Mouse (Mus musculus) heart, embryonic 10.5 days (tissue): ENCODE data around the gene S1pr1. TPM values are rescaled to one million over a fixed set of nuclear protein-coding genes. Genes with fewer than 3 reads are reported as not detected.
A peak's percentile ranks its signal among the peaks of the same experiment; 100 is the strongest.

Source experiments
- DNase-seq: peaks from one replicate; pipeline ENCODE4 v3.0.0-alpha.2; 2017; ENCODE audit warnings: low spot score
- H3K27ac ChIP-seq: fragments of 300-500 bp; sonication (generic); 2 replicates; pipeline ENCODE4 v1.5.1; 2016; ENCODE audit warnings: mild to moderate bottlenecking
- H3K27me3 ChIP-seq: fragments of 300-500 bp; sonication (generic); 2 replicates; pipeline ENCODE4 v1.6.1; 2016; ENCODE audit warnings: mild to moderate bottlenecking; ENCODE audit not compliant: poor library complexity, insufficient read depth, severe bottlenecking
- H3K36me3 ChIP-seq: fragments of 300-500 bp; sonication (generic); 2 replicates; pipeline ENCODE4 v1.6.1; 2016; ENCODE audit warnings: mild to moderate bottlenecking, moderate library complexity
- H3K4me1 ChIP-seq: fragments of 300-500 bp; sonication (generic); 2 replicates; pipeline ENCODE4 v1.6.1; 2016; ENCODE audit warnings: mild to moderate bottlenecking
- H3K4me3 ChIP-seq: fragments of 300-500 bp; sonication (generic); 2 replicates; pipeline ENCODE4 v1.5.1; 2016; ENCODE audit warnings: mild to moderate bottlenecking, moderate library complexity
- H3K9me3 ChIP-seq: fragments of 300-500 bp; sonication (generic); 2 replicates; pipeline ENCODE4 v1.6.1; 2016; ENCODE audit warnings: mild to moderate bottlenecking, moderate library complexity
- WGBS: fragments of 180-500 bp; shearing (Covaris S2); methylation state at CpG from one replicate; pipeline ENCODE4 v1.1.7; 2016; 5-methylcytosine and 5-hydroxymethylcytosine counted together
- polyA plus RNA-seq: library from polyadenylated mRNA; unstranded; fragments of >200 nt; fragmentation: Nextera tagmentation; extraction: Ambion mirVana; gene quantifications from 2 replicates; pipeline ENCODE4 v1.2.1, GENCODE M21; 2016

Gene S1pr1
- polyA plus RNA-seq, 1 experiment from 2014 or later: 48.7 TPM

GRCm38 (mm10) chr3:115709118-115709574 lies 5.7 kb downstream of the S1pr1 start:
- Histone ChIP-seq H3K4me1 (peaks cover 16% of the 10 kb centered on the region), H3K27ac (peak overlapping the region; percentile 47; the same call in 1 of the 2 replicates), H3K27me3 (no peaks in the 10 kb centered on the region), H3K4me3 (no peak overlapping the region), H3K9me3 (no peaks in the 10 kb centered on the region), H3K36me3 (peaks cover 48% of the 10 kb centered on the region)
- peak; percentile 74 for DNase-seq
- 63% methylated on average over 6 of the region's 6 CpGs for WGBS

DNA sequence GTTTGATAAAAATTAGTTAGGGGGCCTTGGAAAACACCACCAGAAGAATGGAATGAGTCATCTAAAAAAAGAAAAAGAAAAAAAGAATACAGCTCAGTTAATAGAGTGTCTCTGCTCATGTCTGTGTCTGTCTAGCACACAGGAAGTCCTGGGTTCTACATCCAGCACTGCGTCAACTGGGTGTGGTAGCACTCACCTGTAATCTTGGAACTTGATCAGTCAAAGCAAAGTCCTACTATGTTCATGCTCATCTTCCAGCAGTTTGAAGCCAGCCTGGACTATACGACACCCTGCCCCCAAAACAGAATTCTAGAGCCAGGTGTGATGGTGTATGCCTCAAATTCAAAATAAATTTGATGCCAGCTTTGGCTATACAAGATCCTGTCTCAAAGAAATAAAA lies 8.1 kb downstream of the S1pr1 start:
- no peaks in the 10 kb centered on the region for H3K9me3 ChIP-seq
- H3K36me3 ChIP-seq: peaks cover 51% of the 10 kb centered on the region
- peaks cover 7% of the 10 kb centered on the region; the same call in 1 of the 2 replicates for H3K4me1 ChIP-seq
- 95% methylated on average over 2 of the region's 2 CpGs for WGBS
- H3K27ac ChIP-seq: no peak overlapping the region
- H3K27me3 ChIP-seq: no peaks in the 10 kb centered on the region
- DNase-seq: no peak
- no peak overlapping the region for H3K4me3 ChIP-seq

DNA sequence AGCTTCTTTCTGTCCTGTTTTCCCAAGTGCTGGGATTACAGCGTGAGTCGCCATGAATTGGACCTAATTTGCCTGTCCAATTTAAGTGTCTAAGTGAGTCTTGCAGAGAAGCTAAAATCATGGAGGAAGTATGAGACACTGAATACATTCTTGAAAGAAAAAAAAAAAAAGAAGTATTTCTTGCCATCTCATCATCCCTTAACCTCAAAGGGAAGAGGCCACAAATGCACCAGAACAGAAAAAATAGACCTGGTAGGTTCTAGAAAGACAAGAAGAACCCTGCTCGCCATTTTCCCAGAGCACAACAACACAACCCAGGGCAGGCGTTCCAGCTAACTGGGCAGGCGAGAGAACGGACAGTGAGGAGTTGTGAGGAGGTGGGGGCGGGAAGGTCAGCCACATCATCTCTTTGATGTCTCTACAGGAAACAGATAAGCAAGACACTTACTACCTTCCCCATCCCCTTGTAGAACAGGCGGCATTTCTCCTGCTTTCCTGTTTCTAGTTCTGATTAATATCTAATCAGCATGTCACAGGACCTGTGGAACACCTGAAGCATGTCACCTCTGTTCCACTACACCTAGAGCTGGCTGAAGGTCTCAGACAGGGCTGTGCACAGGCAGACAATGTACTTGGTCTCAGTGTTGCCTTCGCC lies 10.5 kb downstream of the S1pr1 start:
- no peaks in the 10 kb centered on the region; the same call in 1 of the 2 replicates for H3K4me1 ChIP-seq
- H3K4me3 ChIP-seq: no peak overlapping the region
- DNase-seq: no peak
- peaks cover 39% of the 10 kb centered on the region for H3K36me3 ChIP-seq
- H3K27ac ChIP-seq: no peak overlapping the region
- H3K27me3 ChIP-seq: no peaks in the 10 kb centered on the region
- no peaks in the 10 kb centered on the region for H3K9me3 ChIP-seq
- 64% methylated on average over 9 of the region's 9 CpGs for WGBS

DNA sequence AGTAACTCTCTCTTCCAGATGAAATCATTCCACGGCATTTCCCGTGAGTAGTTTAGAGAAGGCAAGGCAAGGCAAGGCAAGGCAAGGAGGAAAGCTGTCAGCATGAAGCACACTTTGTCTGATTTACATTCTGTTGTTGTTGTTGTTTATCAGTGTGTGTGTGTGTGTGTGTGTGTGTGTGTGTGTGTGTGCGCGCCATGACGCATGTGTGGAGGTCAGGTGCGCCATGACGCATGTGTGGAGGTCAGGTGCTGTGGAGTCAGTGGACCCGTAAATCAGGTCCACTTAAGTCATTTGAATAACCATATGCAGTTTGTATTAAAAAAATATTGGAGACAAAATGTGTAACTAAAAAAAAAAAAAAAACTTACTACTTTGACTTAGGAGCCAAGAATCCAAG lies 11.2 kb downstream of the S1pr1 start:
- no peaks in the 10 kb centered on the region for H3K9me3 ChIP-seq

GRCm38 (mm10) chr3:115702089-115702488 lies 12.8 kb downstream of the S1pr1 start:
- Histone ChIP-seq H3K27me3 (no peaks in the 10 kb centered on the region), H3K4me1 (no peaks in the 10 kb centered on the region), H3K9me3 (no peaks in the 10 kb centered on the region), H3K4me3 (no peak overlapping the region), H3K36me3 (peaks cover 32% of the 10 kb centered on the region), H3K27ac (no peak overlapping the region)
- WGBS: 59% methylated on average over 2 of the region's 2 CpGs
- DNase-seq: no peak

More for the DNA sequence above, 11.2 kb downstream of the S1pr1 start:
- Histone ChIP-seq H3K4me1 (no peaks in the 10 kb centered on the region), H3K4me3 (no peak overlapping the region), H3K27me3 (no peaks in the 10 kb centered on the region), H3K27ac (no peak overlapping the region), H3K36me3 (peaks cover 37% of the 10 kb centered on the region)
- WGBS: 94% methylated on average over 8 of the region's 8 CpGs
- no peak for DNase-seq

DNA sequence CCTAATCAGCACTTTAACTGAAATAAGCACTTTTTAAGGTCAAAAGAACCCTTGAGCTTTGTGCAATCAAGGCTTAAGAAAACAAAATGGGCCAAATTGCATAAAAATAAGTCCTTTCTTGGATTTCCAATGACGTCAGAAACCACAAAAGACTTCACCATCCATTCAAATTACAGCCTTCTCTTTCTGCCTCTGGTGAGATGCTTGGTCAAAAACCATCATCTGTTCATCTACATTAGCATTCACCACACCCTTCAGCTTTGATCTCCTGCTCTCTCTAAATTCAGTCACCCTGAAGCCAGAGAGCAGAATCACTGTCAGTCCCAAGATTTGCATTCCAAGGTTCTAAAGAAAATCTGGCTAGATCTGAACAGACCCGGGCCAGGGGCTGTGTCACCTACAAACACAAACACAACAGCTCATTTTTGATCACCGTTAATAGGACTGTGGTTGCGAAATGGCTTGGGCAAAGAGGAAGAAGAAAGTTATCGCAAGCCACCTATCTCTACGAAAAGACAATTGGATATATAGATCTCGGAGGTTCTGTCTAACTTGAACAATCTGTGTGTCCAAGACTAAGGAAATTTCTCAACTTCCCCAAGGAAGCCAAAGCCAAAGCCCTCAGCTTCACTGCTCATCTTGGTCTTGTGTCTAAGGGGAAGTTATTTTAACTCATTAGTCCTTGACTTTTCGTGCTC lies 19.5 kb downstream of the S1pr1 start:
- WGBS: 80% methylated on average over 8 of the region's 8 CpGs
- H3K36me3 ChIP-seq: no peaks in the 10 kb centered on the region
- no peaks in the 10 kb centered on the region for H3K4me1 ChIP-seq

GRCm38 (mm10) chr3:115694168-115694567 lies 20.7 kb downstream of the S1pr1 start:
- no peak overlapping the region for H3K4me3 ChIP-seq
- H3K9me3 ChIP-seq: no peaks in the 10 kb centered on the region
- no peaks in the 10 kb centered on the region for H3K36me3 ChIP-seq
- no peaks in the 10 kb centered on the region for H3K27me3 ChIP-seq
- no peaks in the 10 kb centered on the region; the same call in 1 of the 2 replicates for H3K4me1 ChIP-seq
- WGBS: 85% methylated on average over 5 of the region's 5 CpGs
- DNase-seq: no peak
- no peak overlapping the region for H3K27ac ChIP-seq

More for the DNA sequence above, 19.5 kb downstream of the S1pr1 start:
- Histone ChIP-seq H3K9me3 (no peaks in the 10 kb centered on the region), H3K27ac (no peak overlapping the region), H3K27me3 (no peaks in the 10 kb centered on the region), H3K4me3 (no peak overlapping the region)
- DNase-seq: no peak

DNA sequence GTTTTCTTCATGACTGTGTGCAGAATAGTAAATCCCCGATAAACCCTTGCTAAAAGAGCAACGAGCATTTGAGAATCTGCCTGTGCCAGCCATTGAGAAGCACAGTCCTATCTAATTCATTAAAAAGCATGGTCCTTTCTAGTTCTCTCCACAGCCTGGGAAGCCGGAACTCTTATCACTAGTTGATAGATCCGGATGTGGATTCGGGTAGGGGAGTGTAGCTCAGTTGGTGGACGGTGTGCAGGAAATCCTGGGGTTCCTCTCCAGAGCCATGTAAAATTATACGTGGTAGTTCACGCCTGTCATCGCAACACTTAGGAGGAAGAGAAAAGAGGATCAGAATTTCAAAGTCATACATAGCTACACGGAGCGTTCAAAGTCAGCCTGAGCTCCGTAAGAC lies 21.5 kb downstream of the S1pr1 start:
- Histone ChIP-seq H3K4me1 (no peaks in the 10 kb centered on the region; the same call in 1 of the 2 replicates), H3K27ac (no peak overlapping the region; the same call in 1 of the 2 replicates), H3K4me3 (no peak overlapping the region), H3K36me3 (no peaks in the 10 kb centered on the region), H3K27me3 (no peaks in the 10 kb centered on the region), H3K9me3 (no peaks in the 10 kb centered on the region)
- no peak for DNase-seq
- 55% methylated on average over 12 of the region's 12 CpGs for WGBS

DNA sequence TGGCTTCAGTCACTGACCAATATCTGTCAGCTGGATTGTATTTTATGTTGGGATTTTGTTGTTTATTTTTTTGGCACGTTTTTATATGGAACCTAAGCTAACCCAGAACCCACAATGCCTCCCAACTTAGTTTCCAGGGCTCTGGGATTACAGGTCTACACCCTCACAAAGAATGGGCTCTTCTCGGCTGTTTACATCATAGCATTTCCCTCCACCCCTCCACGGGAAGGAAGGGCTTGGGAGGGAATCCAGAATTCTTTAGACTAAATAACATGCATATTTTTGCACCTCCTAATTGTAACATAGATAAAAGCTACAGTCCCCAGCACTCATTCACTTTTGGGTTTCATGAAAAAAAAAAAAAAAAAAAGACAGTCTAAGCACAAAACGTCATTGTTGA lies 22.0 kb downstream of the S1pr1 start:
- Histone ChIP-seq H3K9me3 (no peaks in the 10 kb centered on the region), H3K4me1 (no peaks in the 10 kb centered on the region; the same call in 1 of the 2 replicates), H3K27ac (no peak overlapping the region), H3K27me3 (no peaks in the 10 kb centered on the region), H3K4me3 (no peak overlapping the region), H3K36me3 (no peaks in the 10 kb centered on the region)
- 53% methylated on average over 4 of the region's 4 CpGs for WGBS
- DNase-seq: no peak

GRCm38 (mm10) chr3:115692384-115692783 lies 22.5 kb downstream of the S1pr1 start:
- Histone ChIP-seq H3K9me3 (no peaks in the 10 kb centered on the region), H3K27me3 (no peaks in the 10 kb centered on the region), H3K4me1 (no peaks in the 10 kb centered on the region; the same call in 1 of the 2 replicates), H3K4me3 (no peak overlapping the region), H3K36me3 (no peaks in the 10 kb centered on the region), H3K27ac (no peak overlapping the region)
- DNase-seq: no peak
- 87% methylated on average over 5 of the region's 5 CpGs for WGBS

GRCm38 (mm10) chr3:115689920-115690319 lies 25.0 kb downstream of the S1pr1 start:
- 0 out of 2 replicates have a peak overlapping the region, but pooled peaks have one; percentile 29 for H3K27ac ChIP-seq
- H3K4me3 ChIP-seq: no peak overlapping the region
- no peaks in the 10 kb centered on the region for H3K36me3 ChIP-seq
- no peaks in the 10 kb centered on the region for H3K9me3 ChIP-seq
- 70% methylated on average over 1 of the region's 1 CpGs for WGBS
- no peaks in the 10 kb centered on the region for H3K27me3 ChIP-seq
- H3K4me1 ChIP-seq: no peaks in the 10 kb centered on the region; the same call in 1 of the 2 replicates
- DNase-seq: no peak

- Histone ChIP-seq H3K27me3 (no peaks in the 10 kb centered on the region), H3K27ac (0 out of 2 replicates have a peak overlapping the region, but pooled peaks have one; percentile 29), H3K36me3 (no peaks in the 10 kb centered on the region), H3K9me3 (no peaks in the 10 kb centered on the region), H3K4me3 (no peak overlapping the region), H3K4me1 (no peaks in the 10 kb centered on the region; the same call in 1 of the 2 replicates)
- DNase-seq: no peak
- WGBS: 47% methylated on average over 8 of the region's 8 CpGs
Measured at GRCm38 (mm10) chr3:115689352-115689751, 25.5 kb downstream of the S1pr1 start.

- H3K36me3 ChIP-seq: no peaks in the 10 kb centered on the region
- H3K9me3 ChIP-seq: no peaks in the 10 kb centered on the region
- WGBS: 73% methylated on average over 2 of the region's 2 CpGs
- H3K4me1 ChIP-seq: no peaks in the 10 kb centered on the region; the same call in 1 of the 2 replicates
- no peak overlapping the region for H3K4me3 ChIP-seq
- H3K27ac ChIP-seq: no peak overlapping the region
- no peaks in the 10 kb centered on the region for H3K27me3 ChIP-seq
- DNase-seq: no peak
Measured at GRCm38 (mm10) chr3:115687821-115688220, 27.1 kb downstream of the S1pr1 start.
